Mouse (Mus musculus) limb, embryonic 12.5 days (tissue): Measurements from ENCODE around the gene Pla2g4e. TPM values are rescaled to one million over a fixed set of nuclear protein-coding genes. Genes with fewer than 3 reads are reported as not detected.

ENCODE experiments used
- ATAC-seq: fragments of 200-750 bp; cut with Nextera tagmentation; 2 replicates; pipeline ENCODE4 v1.8.0; 2017; ENCODE audit warnings: low read depth, moderate TSS enrichment; ENCODE audit not compliant: insufficient number of reproducible peaks, insufficient read depth, low FRiP score, low TSS enrichment
- H3K27ac ChIP-seq: fragments of 300-500 bp; sonication (generic); 2 replicates; pipeline ENCODE4 v1.5.1; 2016; ENCODE audit warnings: mild to moderate bottlenecking, moderate library complexity
- H3K27me3 ChIP-seq: fragments of 300-500 bp; sonication (generic); 2 replicates; pipeline ENCODE4 v1.6.1; 2016; ENCODE audit warnings: mild to moderate bottlenecking, moderate library complexity
- H3K36me3 ChIP-seq: fragments of 300-500 bp; sonication (generic); 2 replicates; pipeline ENCODE4 v1.6.1; 2016; ENCODE audit warnings: mild to moderate bottlenecking, moderate library complexity
- H3K4me1 ChIP-seq: fragments of 300-500 bp; sonication (generic); replicated peaks from 2 replicates; pipeline ENCODE4 v1.6.1; 2016
- H3K4me2 ChIP-seq: fragments of 300-500 bp; sonication (generic); 2 replicates; pipeline ENCODE4 v1.6.1; 2016; ENCODE audit warnings: mild to moderate bottlenecking, moderate library complexity
- H3K4me3 ChIP-seq: fragments of 300-500 bp; sonication (generic); replicated peaks from 2 replicates; pipeline ENCODE4 v1.5.1; 2016; ENCODE audit warnings: mild to moderate bottlenecking
- H3K9ac ChIP-seq: fragments of 300-500 bp; sonication (generic); replicated peaks from 2 replicates; pipeline ENCODE4 v1.6.1; 2016; ENCODE audit warnings: mild to moderate bottlenecking, moderate library complexity
- H3K9me3 ChIP-seq: fragments of 300-500 bp; sonication (generic); 2 replicates; pipeline ENCODE4 v1.6.1; 2016; ENCODE audit warnings: mild to moderate bottlenecking, moderate library complexity
- WGBS: fragments of 180-500 bp; shearing (Covaris S2); methylation state at CpG from one replicate; pipeline ENCODE4 v1.1.7; 2016; 5-methylcytosine and 5-hydroxymethylcytosine counted together
- polyA plus RNA-seq: library from polyadenylated mRNA; unstranded; fragments of >200 nt; fragmentation: Nextera tagmentation; extraction: Ambion mirVana; gene quantifications from 2 replicates; pipeline ENCODE4 v1.2.1, GENCODE M21; 2016

Pla2g4e gene
- 0.06 TPM in 1 of 2 replicates, not detected in the other for polyA plus RNA-seq

DNA sequence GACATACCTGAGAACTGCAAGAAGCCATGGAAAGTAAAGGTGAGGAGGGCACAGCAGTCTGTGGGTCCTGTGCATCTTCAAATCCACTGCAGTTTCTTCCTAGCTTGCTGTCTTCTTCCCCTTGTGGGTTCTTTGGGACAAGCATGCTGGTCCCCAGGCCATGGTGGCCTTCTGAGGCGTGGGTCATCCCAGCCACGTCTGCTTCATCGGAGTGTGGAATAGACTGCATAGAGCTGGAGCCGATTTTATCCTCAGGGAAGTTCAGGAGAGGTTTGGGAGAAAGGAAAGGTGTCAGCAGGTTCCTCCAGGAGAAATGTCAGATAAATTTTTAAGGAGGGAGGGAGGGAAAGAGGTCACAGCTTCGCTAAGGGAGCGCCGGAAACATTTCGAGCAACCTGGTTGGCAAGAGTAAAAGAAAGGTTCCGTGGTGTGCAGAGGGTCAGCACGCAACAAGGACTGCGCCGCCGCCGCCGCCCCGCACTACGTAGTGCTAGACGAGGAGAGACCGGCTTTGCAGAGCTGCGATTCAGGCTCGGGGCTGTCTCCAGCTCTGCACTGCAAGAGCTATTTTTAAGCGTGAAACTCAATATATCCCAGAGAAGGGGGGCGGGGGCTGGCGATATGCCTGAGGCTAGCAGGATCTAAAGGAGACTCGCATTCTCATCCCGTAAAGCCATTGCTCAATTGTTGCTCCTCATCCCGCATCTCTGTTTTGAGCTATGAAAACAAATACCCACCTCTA lies at the start of gene Pla2g4e:
Gene Pla2g4e, minus strand, starts transcription at position 657 of the 742 bp plus-strand sequence.
- H3K9me3 ChIP-seq, result no peaks in the 10 kb centered on the region
- H3K27me3 ChIP-seq, result peaks cover 43% of the 10 kb centered on the region
- H3K4me3 ChIP-seq, result peak within 1 kb of the TSS; percentile 43
- WGBS, result 5% methylated on average over 27 of the region's 27 CpGs
- H3K4me1 ChIP-seq, result no peaks in the 10 kb centered on the region
- ATAC-seq, result no peak
- peak within 1 kb of the TSS; percentile 68 for H3K4me2 ChIP-seq
- H3K36me3 ChIP-seq, result no peaks in the 10 kb centered on the region
- H3K27ac ChIP-seq, result no peak within 1 kb of the TSS
- peak within 1 kb of the TSS; percentile 35 for H3K9ac ChIP-seq

DNA sequence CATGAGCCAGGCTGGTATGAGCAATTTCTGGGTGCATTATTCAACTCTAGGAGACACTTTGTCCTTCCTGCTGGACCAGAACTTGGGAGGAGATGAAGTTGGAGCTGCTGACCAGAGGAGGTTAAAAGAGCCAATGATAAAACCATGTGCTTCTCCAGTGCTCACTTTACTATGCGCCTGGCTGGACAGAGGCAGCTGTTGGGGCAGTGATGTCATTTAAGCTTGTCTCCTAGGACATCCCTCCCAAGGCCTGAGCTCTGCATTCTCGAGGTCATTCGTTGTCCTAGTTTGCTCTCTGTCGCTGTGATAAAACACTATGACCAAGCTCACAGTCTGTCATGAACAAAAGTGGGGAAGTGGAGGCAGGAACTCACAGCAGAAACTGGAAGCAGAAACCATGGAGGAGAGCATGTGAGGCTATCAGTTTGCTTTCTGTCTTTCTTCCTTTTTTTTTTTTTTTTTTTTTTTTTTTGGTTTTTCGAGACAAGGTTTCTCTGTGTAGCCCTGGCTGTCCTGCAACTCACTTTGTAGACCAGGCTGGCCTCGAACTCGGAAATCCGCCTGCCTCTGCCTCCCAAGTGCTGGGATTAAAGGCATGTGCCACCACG lies 46.4 kb upstream of the Pla2g4e start:
- H3K27me3 ChIP-seq, result no peaks in the 10 kb centered on the region
- H3K4me1 ChIP-seq, result no peaks in the 10 kb centered on the region
- no peak overlapping the region for H3K9ac ChIP-seq
- H3K4me2 ChIP-seq, result no peak overlapping the region
- H3K27ac ChIP-seq, result no peak overlapping the region
- H3K4me3 ChIP-seq, result no peak overlapping the region
- no peak for ATAC-seq
- WGBS, result 87% methylated on average over 8 of the region's 9 CpGs
- no peaks in the 10 kb centered on the region for H3K9me3 ChIP-seq
- no peaks in the 10 kb centered on the region for H3K36me3 ChIP-seq

- Histone ChIP-seq H3K4me1 (no peaks in the 10 kb centered on the region), H3K27me3 (no peaks in the 10 kb centered on the region), H3K27ac (no peak within 1 kb of the TSS), H3K4me2 (no peak within 1 kb of the TSS), H3K9ac (no peak within 1 kb of the TSS), H3K36me3 (no peaks in the 10 kb centered on the region), H3K9me3 (no peaks in the 10 kb centered on the region), H3K4me3 (no peak within 1 kb of the TSS)
- 73% methylated on average over 5 of the region's 5 CpGs for WGBS
- no peak for ATAC-seq
Observed at GRCm38 (mm10) chr2:120288995-120289394, 43.9 kb upstream of the Pla2g4e start, which contains the start of gene Pla2g4d. TSS of gene Pla2g4d (minus strand) at chr2:120289197.

DNA sequence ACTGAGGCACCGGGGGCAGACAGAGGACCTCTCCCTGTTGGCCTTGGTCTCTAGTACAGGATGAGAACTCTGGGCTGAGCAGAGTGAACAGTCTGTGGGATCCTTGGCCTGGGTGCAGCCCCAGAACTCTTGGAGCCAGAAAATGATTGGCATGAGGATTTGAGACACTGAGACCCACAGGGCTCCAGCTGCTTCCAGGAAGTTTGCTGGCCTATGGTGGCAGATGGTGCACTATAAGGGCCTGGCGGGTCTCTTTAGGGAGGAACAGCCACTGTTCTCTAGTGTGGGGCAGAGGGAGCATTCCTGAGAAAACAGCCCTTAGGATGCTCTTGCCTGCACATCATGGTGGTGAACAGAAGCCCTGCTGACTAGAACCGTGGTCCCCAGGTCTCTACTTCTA lies 43.3 kb upstream of the Pla2g4e start:
- 74% methylated on average over 3 of the region's 3 CpGs for WGBS

DNA sequence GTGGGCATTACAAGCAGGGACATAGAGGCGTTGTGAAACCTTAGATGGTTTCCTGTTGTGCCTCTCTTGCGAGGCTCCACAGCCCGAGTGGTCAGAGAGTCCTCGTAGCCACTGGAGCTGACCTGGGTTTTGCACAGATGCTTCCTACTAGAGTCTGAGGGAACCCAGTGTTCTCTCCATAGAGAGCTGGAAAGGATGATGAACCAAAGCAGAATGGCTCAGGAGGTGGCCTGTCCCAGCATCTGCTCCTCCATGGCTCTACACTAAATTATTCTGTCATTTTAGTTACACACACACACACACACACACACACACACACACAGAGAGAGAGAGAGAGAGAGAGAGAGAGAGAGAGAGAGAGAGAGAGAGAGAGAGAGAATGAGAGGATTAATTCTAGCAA lies 40.5 kb upstream of the Pla2g4e start:
- no peak for ATAC-seq
- Histone ChIP-seq H3K27ac (no peak overlapping the region), H3K4me3 (no peak overlapping the region), H3K4me1 (no peaks in the 10 kb centered on the region), H3K4me2 (no peak overlapping the region), H3K9ac (no peak overlapping the region), H3K27me3 (no peaks in the 10 kb centered on the region), H3K9me3 (no peaks in the 10 kb centered on the region), H3K36me3 (no peaks in the 10 kb centered on the region)
- 88% methylated on average over 4 of the region's 4 CpGs for WGBS

More for the DNA sequence above, 43.3 kb upstream of the Pla2g4e start:
- Histone ChIP-seq H3K36me3 (no peaks in the 10 kb centered on the region), H3K27me3 (no peaks in the 10 kb centered on the region), H3K4me3 (no peak overlapping the region), H3K4me2 (no peak overlapping the region), H3K9ac (no peak overlapping the region), H3K4me1 (no peaks in the 10 kb centered on the region), H3K27ac (no peak overlapping the region), H3K9me3 (no peaks in the 10 kb centered on the region)
- no peak for ATAC-seq

DNA sequence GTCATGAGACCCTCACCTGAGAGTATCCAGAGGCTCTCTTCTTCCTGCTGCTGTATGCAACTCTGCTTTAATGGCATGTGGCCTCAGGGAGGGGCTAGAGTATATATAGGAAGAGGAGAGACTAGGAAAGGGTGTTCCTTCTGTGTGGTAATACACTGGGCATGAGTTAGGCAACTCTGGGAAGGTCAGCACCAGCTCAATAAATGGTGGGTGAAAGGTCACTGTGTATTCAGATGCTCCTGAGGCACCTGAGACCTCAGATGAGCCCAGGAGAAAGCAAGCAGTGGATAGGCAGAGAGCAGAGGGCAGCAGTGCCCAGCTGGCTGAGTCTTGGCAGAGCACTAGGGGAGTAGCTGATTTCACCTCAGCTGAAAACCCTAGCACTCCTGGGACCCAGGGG lies 39.6 kb upstream of the Pla2g4e start:
- no peaks in the 10 kb centered on the region for H3K36me3 ChIP-seq

GRCm38 (mm10) chr2:120284094-120284493 lies 39.0 kb upstream of the Pla2g4e start:
- Histone ChIP-seq H3K27me3 (no peaks in the 10 kb centered on the region), H3K27ac (no peak overlapping the region), H3K9me3 (no peaks in the 10 kb centered on the region), H3K4me1 (no peaks in the 10 kb centered on the region), H3K4me2 (no peak overlapping the region), H3K36me3 (no peaks in the 10 kb centered on the region), H3K4me3 (no peak overlapping the region), H3K9ac (no peak overlapping the region)
- 76% methylated on average over 5 of the region's 5 CpGs for WGBS
- no peak for ATAC-seq

More for the DNA sequence above, 39.6 kb upstream of the Pla2g4e start:
- Histone ChIP-seq H3K4me1 (no peaks in the 10 kb centered on the region), H3K27ac (no peak overlapping the region), H3K9me3 (no peaks in the 10 kb centered on the region), H3K4me2 (no peak overlapping the region), H3K9ac (no peak overlapping the region), H3K27me3 (no peaks in the 10 kb centered on the region), H3K4me3 (no peak overlapping the region)
- ATAC-seq, result no peak

- Histone ChIP-seq H3K9ac (no peak overlapping the region), H3K4me3 (no peak overlapping the region), H3K4me1 (no peaks in the 10 kb centered on the region), H3K27ac (no peak overlapping the region), H3K27me3 (no peaks in the 10 kb centered on the region), H3K4me2 (no peak overlapping the region), H3K36me3 (no peaks in the 10 kb centered on the region), H3K9me3 (no peaks in the 10 kb centered on the region)
- ATAC-seq, result no peak
- WGBS, result 49% methylated on average over 6 of the region's 6 CpGs
Observed at GRCm38 (mm10) chr2:120283550-120283949, 38.4 kb upstream of the Pla2g4e start.

GRCm38 (mm10) chr2:120281221-120281620 lies 36.1 kb upstream of the Pla2g4e start:
- Histone ChIP-seq H3K4me3 (no peak overlapping the region), H3K27ac (no peak overlapping the region), H3K4me2 (no peak overlapping the region), H3K9me3 (no peaks in the 10 kb centered on the region), H3K27me3 (no peaks in the 10 kb centered on the region), H3K36me3 (no peaks in the 10 kb centered on the region), H3K9ac (no peak overlapping the region), H3K4me1 (no peaks in the 10 kb centered on the region)
- 54% methylated on average over 3 of the region's 3 CpGs for WGBS
- ATAC-seq, result no peak

DNA sequence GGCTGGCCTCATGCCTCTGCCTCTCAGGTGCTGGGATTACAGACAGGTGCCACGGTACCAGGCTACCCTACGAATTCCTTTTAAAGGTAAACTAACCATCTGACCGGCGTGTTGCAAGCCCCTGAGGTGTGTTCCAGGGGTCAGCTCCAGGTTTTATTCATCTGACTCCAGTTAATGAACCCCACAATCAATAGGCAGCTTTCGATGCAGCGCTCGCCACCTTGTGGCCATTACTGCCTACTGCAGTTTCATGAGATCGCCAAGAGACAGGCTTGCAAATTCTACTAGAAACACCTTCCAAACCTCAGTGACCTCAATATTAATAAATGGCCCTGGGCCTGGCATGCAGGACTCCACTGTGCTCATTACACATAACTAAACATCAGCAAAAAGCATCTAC lies 34.8 kb upstream of the Pla2g4e start:
- Histone ChIP-seq H3K27me3 (no peaks in the 10 kb centered on the region), H3K4me3 (no peak overlapping the region), H3K27ac (no peak overlapping the region), H3K9ac (no peak overlapping the region), H3K9me3 (no peaks in the 10 kb centered on the region), H3K4me1 (no peaks in the 10 kb centered on the region), H3K36me3 (no peaks in the 10 kb centered on the region), H3K4me2 (no peak overlapping the region)
- WGBS, result 19% methylated on average over 8 of the region's 8 CpGs
- no peak for ATAC-seq

DNA sequence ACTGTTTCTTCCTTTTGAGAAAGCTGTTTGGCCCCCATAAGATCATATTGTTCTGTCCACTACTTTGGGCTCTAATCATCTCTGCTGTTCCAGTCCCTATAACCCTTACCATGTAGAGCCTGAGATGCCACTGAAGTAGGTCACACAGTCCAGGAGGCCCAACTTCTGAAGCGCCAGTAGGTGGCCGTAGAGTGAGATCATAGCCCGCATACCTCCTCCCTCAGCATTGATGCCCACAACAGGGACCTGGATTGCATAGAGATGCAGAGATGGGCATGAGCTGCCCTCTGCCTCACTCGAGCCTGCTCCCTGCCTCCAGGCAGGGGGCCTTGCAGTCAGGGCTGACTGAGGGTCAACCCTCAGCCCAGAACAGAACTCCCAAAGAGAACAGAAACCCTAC lies 31.8 kb upstream of the Pla2g4e start:
- Histone ChIP-seq H3K9ac (no peak overlapping the region), H3K27me3 (no peaks in the 10 kb centered on the region), H3K4me3 (no peak overlapping the region), H3K4me1 (no peaks in the 10 kb centered on the region), H3K27ac (no peak overlapping the region), H3K4me2 (no peak overlapping the region), H3K36me3 (no peaks in the 10 kb centered on the region), H3K9me3 (no peaks in the 10 kb centered on the region)
- ATAC-seq, result no peak
- 70% methylated on average over 4 of the region's 4 CpGs for WGBS
